Mouse (Mus musculus) cerebellum, adult 2 months (tissue): ENCODE results near the gene Flad1.

ENCODE experiments used
- CTCF ChIP-seq: fragments of 200-500 bp; IDR thresholded peaks from 2 replicates; pipeline ENCODE4 v1.5.1; 2011; ENCODE audit warnings: low read depth, mild to moderate bottlenecking, control low read depth, low read length, moderate library complexity, borderline replicate concordance; ENCODE audit not compliant: insufficient read depth
- POLR2A ChIP-seq: fragments of 200-500 bp; IDR thresholded peaks from 2 replicates; pipeline ENCODE4 v1.6.1; 2011; ENCODE audit warnings: low read length, control low read depth, borderline replicate concordance; ENCODE audit not compliant: insufficient read depth

DNA sequence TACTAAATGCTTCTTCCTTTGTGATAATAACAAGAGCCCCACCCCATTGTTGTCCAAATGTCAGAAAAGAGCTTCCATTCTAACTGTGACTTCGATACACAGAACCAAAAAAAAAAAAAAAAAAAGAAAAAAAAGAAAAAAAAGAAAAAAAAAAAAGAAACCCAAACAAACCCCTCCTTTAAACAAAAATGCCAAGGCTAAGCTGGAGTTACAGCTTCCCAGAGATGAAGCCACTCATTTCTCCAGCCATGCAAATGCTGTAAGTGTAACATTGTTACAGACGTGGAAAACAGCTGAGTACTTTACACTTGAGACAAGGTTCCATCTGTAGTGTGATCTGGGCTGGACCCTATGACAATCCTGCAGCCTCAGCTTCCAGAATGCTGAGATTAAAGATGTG is 5.5 kb upstream of the Flad1 start:
- TF ChIP-seq POLR2A: no peak
- TF ChIP-seq CTCF: no peak
